Mouse (Mus musculus): ENCODE measurements at regions not wholly inside any gene's neighbourhood (a gene's known extent, or its start where the extent isn't known, plus 50 kb on each side); places are given as distances from the start of the nearest gene placed in this dataset.

DNA sequence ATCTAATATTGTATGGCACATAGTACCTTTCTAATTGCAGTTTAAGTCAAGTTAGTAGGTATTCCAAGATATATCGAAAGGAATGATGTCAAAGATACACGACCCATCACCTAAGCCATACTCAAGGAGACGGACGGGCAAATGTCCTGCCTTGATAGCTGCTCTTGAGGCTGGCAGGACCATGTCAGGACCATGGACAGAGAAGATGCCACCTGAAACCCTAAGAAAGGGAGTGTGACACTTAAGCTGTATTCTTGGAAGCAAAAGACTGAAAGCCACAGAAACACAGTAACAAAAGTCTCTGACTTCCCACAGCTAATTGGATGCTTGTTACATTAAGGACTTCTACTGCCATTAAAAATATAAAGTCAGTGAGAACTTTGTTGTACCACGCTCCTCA, 326.7 kb upstream of the Onecut1 start:
- TF ChIP-seq CTCF (IDR thresholded peaks at IDR 0.05; ENCODE audit: low read depth, low read length) (no peak), POLR2A (IDR thresholded peaks at IDR 0.05; ENCODE audit: insufficient read depth, low read length) (no peak)

Measured in ES-Bruce4 (cell line).